Mouse (Mus musculus): ENCODE results near the gene Mrps34.

Gene Mrps34

DNA sequence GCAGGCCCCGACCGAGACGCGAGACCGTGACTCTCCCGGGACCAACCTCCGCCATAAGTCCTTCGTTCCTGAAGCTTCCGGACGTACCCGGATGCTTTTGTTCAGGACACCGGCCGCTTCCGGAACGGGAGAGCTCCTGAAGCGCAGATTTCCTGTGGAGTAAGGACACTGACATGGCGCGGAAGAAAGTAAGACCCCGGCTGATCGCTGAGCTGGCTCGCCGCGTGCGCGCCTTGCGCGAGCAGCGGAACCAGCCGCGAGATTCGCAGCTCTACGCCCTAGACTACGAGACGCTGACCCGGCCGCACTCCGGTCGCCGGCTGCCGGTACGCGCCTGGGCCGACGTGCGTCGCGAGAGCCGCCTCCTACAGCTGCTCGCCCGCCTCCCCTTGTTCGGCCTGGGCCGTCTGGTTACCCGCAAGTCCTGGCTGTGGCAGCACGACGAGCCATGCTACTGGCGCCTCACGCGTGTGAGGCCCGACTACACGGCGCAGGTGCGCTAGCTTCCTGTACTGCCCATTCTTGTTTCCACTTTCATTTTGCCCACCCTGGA, at the start of gene Mrps34, which contains the start of gene Eme2:
Mrps34 (plus strand) TSS at position 122 of the 553 bp plus-strand sequence.
Eme2 (minus strand) TSS at position 93 of the 553 bp plus-strand sequence.
- DNase-seq (ENCODE audit: low spot score in 2 of 2): peak; percentile 79 to 84

DNA sequence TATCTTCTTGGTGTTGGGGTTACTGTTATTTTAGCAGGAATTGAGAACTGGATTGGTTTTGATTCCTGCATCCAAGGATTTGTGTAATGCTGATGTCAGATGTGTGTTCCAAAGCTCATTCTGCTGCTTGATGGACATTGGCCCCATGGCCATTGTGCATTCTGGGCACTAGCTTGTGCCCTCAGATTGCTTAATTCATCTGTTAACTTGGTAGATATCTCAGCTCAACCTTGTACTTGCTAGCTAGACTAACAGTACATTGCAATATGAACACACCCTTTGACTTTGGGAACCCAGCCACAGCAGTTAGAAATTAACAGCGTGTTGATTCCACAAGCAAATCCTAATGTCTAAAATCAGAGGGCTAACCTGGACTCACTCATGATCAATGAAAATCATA, 47.5 kb upstream of the Mrps34 start:
- DNase-seq (ENCODE audit: low spot score in 2 of 2): no peak

DNA sequence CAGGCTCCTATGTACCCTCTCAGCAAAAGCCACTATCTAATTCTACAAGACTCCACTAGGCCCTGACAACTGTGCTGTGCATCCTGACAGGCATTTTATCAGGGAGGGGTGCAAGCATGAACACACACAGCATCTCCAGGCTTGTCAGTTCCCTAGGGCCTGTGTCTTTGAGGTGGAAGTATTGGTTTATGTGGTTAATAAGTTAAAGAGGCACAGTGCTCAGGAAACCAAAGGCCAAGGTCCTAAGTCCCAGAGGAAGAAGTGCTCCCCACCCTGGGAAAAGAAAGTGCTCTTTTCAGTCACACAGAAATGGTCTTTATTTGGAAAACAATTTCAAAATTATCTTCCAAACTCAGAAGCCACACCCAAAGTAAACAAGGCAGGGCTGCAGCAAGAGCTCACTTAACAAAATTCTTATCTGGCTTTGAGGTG, 46.3 kb upstream of the Mrps34 start:
- no peak for DNase-seq (ENCODE audit: low spot score in 2 of 2)

DNA sequence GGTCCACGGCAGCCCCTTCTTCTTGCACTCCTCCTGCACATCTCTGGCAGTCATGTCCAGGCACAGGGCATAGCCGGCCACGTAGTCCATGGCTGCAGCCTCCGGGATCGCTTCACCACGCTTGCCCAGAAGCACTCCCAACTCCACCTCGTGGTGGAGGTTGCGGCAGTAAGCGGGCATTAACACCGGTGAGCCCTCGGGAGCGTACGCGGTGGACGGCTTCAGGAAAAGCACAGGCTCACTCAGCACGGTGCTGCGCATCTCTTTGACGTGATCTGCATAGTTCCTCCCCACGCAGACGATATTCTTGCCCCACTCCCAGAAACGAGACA, 45.2 kb upstream of the Mrps34 start:
- DNase-seq (ENCODE audit: low spot score in 2 of 2): no peak

DNA sequence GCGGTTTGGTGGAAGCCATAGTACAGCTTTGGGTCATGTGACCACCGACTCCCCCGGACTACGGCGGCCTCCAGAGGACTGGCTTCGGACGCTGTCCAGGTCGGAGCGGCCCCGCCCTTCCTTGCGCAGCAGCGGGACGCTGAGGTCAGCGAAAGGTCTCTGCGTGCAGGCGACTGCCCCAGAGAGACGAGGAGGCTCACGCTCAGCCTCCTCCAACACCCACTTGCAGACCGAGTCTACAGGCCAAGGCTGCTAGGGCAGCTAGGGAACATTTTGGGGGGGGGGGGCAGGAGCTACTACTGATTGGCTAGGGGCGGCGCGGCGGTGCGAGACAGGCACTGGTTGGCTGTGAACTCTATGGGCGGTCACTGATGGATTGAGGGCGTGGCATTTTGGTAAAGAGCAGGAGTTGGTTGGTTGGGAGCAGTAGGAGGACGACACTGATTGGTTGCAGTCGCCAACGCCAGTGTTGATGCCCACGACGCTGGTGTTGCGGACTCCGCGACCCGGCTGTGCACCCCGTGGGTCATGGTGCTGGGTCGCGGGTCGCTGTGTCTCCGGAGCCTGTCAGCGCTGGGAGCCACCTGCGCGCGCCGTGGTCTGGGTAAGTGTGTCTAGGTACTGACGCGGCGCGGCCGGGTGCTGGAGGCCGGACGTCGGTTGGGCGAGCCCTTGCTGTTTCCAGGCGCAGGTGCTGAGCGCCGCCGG, 44.7 kb upstream of the Mrps34 start, which contains the start of gene Fahd1:
Fahd1 (minus strand) TSS at position 300 of the 708 bp plus-strand sequence.
- DNase-seq (ENCODE audit: low spot score in 2 of 2): peak; percentile 94 to 96

DNA sequence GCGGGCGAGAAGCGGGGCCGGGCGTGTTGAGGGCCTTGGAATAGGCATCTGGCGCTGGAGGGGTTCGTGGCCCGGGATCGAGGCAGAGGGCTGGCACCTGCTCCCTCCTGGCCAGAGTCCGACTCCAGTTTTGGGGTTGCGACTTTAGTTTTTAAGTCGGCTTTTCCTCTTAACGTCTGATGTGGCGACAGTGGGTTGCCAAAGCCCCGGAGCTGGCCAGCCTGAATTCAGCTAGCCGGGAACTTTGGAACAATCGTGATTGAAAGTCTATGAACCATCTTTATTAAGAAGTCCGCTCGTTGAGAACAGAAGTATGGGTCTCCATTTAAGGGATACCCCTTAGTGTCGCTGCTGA, 44.2 kb upstream of the Mrps34 start:
- no peak for DNase-seq (ENCODE audit: low spot score in 2 of 2)

DNA sequence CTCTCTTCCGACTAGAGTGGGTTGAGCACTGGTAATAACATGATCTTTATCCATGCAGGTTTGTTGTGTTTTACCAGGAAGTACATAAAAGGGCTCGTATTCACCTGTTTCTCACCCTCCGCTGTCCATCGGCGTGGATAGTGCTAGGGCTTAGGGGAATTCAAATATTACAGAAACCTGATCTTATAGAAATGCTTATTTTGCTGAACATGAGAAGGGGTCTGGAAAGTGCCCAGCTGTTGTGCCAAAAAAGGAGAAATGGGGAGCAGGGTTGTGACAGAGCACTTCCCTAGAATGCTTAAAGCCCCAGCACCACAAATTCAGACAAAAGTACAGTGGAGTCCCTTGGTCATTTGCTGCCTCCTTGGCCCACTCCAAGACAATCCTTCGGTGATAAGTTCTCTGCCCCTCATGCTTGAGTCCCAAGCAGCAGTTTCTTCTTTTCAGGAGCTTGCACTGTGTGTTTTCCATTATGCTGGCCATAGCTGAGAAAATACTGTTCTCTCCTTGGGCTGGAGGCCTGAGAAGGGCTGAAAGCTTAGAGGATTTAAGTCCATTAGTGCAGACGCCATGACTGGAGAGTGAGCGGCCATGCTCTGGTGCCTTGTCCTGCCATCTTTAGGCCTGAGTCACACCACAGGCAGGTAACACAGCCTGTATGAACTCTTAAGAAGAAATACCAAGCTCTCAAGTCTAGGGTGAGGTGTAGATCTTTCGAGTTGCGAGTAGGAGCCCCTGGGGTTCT, 43.4 kb upstream of the Mrps34 start:
- no peak for DNase-seq (ENCODE audit: low spot score in 2 of 2)

DNA sequence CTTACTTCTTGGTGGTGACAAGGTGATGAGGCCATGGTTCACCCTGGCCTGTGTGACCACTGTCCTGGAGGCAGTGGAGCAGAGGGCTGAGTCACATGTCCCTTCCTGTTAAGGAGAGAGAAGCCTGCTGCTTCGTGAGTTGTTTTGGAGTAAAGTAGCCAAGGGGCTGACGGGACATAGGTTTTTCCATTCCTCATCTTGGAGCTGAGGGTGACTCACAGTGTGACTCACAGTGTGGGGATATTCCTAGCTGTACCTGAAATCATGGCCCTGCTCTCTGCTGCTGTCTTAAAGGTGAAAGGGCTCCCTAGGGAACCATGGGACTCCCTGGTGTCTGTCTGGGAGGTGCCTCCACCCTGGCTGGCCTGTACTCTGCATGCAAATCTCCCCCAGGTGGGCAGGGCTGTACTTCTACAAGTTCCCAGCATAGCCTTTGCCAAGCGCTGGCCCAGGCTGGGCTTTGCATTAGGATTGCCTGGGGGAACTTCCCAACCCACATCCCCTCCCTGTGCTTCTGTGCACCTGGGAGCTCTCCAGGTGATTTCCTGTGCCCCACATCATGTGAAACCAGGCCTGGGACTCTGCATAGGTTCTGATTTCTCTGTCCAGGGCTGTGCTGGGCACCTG, 39.0 kb upstream of the Mrps34 start:
- no peak for DNase-seq (ENCODE audit: low spot score in 2 of 2)

DNA sequence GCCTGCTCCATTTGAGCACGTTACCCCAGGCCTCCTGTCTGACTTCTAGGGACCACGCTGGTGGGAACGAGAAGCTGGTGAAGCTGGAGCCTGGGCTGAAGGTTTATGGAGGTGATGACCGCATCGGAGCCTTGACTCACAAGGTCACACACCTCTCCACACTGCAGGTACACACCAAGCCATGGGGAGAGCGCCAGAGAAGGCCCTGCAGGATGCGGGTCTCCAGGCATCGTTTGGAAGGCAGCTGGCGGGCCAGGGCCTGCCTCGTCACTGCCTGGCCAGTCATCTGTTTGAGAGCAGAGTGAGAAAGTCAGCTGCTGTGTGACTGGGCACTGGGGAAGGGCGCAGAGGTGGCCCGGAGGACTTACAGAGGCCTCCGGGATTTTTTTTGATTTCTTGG, 38.3 kb upstream of the Mrps34 start:
- DNase-seq (ENCODE audit: low spot score in 2 of 2): no peak

DNA sequence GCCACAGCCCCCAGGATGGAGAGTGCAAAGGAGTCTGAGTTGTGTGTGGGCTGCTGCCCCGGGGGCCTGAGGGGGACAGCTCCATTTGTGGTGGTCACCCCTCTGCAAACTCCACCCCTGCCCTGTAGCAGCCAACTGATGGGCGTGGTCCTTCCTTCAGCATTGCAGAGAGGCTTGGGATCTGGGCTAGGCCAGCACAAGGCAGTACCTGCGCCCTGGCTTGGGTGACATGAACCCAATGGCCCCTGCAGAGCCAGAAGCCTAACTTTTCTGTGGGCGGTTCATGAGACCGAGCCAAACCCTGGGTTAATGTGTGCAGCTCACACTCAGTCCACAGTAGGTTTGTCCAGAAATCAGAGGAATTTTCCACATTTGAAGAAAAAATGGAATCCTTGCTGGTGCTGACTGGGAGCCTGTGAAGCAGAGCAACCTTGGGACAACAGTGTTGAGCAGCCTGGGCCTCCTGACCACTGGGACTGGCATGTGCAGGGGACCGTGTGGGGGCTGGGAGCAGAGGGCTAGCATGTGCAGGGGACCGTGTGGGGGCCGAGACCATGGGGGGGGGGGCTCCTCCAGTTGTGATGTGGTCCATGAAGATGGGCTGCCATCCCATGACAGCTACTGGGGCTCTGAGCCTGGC, 37.0 kb upstream of the Mrps34 start:
- no peak for DNase-seq (ENCODE audit: low spot score in 2 of 2)

DNA sequence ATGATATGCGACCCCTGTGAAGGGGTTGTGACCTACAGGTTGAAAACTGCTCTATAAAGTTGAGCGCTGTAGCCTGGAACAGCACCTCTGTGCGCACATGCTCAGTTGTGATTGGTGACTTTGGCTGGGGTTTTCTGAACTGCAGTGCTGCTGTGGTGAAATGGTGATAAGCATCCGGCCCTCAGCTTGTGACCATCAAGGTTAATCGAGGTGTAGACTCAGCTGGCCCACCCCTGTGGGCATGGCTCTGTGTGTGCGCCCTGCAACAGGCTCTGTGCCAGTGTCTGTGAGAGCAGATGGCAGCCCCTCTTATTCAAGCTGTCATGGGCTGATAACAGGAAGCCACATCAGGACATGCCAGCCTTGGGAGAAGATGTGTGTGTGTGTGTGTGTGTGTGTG, 35.9 kb upstream of the Mrps34 start:
- no peak for DNase-seq (ENCODE audit: low spot score in 2 of 2)

DNA sequence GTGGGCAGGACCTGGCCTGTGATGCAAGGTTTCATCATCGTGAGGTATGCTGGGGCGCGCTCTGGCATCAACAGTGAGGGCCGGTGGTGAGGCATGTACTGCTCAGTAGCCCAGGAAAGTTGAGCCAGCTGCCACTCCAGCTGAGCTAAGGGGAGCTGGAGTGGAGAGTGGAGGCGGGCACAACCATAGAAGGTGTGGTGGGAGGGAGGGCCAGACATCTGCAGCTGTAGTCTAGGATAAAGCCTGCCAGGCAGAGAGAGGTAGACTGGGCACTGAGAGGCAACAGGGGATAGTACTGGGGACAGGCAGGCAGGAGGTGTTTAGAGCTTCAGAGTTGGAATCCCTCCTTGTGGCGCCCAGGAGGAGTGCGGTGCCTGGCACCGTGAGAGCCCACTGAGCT, 34.8 kb upstream of the Mrps34 start:
- no peak for DNase-seq (ENCODE audit: low spot score in 2 of 2)

DNA sequence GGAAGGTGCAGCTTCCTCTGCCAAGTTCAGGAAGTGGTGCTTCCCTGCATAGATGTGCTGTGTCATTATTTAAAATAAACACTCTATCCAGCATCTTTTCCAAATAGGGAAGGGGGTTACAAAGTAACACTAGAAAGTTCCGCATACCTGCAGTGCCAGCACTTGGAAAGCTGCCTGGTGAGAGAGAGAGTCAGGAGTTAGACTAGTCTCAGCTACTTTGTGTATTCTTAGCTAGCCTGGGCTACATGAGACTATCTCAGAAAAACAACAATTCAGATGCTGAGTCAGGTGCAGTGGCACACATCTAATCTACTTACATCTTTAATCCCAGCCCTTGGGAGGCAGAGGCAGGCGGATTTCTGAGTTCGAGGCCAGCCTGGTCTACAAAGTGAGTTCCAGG, 33.1 kb upstream of the Mrps34 start:
- DNase-seq (ENCODE audit: low spot score in 2 of 2): no peak

DNA sequence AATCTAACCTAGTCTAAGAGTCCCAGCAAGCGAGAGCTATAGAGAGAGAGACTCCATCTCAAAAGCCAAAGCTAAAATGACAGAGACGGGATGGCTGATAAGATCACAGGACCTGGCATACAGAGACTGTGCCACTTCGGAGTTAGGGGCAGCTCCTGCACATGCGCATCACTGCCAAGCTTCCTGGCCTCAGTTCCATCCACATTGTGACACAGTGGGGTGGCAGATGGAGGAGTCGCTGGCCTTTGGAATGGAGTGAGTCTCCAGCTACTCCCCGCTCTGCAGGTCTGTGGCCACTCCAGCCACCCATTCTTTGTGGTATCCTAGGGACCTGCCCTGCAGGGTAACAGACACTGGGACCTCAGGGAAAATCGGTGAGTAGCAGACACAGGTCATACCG, 29.1 kb upstream of the Mrps34 start, which contains the start of gene Igfals:
Igfals (plus strand) TSS at position 222 of the 400 bp plus-strand sequence.
- DNase-seq (ENCODE audit: low spot score in 2 of 2): no peak

DNA sequence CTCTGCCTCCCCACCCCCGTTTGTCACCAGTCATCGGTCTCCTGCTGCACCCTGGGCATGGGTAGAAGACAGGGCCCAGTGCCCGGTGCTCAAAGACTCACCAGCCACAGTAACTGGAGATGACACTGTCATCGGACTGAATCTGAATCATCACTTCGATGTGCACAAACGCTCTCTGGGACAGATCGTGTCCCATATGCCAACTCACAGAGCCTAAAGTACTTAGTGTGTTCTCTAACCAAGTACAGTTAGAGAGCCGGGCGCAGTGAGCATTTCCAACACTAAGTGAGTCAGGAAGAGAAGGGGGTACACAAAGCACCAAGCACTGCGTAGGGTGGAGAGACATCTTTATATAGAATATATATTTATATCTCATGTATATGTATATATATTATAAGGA, 27.0 kb upstream of the Mrps34 start:
- DNase-seq (ENCODE audit: low spot score in 2 of 2): no peak

DNA sequence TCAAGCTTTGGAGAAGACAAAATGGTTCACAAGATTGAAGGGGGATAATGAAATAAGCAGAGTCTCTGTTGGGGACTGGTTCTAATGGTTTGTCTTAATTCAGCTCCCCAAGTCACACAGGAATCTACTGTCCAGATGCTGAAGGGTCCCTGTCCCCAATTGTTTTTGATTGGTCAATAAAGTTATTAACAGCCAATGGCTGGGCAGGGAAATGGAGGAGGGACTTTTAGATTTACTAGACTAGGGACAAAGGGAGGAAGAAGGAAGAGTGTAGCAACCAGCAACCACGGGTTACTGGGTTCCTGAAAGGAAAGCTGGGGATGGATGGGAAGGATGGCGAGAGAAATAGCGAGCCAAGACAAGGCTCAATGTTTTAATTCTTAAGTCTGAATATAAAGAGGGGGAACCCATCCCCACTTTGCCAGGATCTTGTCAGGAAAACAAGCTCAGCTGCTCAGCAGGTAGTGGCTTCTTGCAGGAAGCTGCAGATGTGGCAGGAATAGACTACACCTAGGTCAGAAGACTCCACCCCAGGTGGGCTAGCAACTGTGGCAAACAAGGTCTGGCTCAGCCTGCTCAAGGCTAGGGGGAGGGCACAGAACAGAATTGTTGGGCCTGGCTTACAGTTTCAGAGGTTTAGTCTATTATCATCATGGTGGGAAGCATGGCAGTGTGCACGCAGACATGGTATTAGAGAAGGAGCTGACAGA, 21.1 kb upstream of the Mrps34 start:
- DNase-seq (ENCODE audit: low spot score in 2 of 2): no peak

DNA sequence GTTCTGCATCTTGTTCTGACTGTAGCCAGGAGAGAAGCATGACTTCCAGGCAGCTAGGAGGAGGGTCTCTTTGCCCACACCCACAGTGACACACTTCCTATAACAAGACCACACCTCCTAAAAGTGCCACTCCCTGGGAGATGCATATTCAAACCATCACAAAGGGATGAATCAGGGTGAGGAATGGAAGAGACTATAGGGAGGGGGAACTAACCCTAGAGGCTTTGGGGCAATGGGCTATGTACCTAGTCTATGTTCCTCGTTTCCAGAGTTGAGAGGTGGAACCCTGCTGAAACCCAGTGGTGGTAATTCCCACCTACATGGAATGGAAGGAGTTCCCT, 20.5 kb upstream of the Mrps34 start:
- DNase-seq (ENCODE audit: low spot score in 2 of 2): no peak

DNA sequence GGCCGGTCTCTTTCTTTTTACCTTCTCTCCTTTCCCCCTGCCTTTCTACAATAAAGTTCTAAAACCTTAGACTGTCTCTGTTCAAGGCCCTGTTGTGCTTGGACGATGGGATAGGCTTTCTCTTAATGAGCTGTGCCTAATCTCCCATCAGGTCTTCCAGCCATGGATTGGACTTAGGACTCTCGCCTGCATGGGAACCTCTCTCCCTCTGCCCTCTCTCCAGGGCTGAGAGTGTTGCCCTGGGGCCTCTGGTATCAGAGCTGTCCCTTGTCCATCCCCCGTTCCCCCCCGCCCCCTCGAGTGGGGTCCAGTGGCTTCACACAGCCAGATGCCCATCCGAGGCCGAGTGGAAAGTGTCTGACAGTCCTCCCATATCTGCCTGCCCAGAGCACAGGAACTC, 19.9 kb upstream of the Mrps34 start:
- no peak for DNase-seq (ENCODE audit: low spot score in 2 of 2)

DNA sequence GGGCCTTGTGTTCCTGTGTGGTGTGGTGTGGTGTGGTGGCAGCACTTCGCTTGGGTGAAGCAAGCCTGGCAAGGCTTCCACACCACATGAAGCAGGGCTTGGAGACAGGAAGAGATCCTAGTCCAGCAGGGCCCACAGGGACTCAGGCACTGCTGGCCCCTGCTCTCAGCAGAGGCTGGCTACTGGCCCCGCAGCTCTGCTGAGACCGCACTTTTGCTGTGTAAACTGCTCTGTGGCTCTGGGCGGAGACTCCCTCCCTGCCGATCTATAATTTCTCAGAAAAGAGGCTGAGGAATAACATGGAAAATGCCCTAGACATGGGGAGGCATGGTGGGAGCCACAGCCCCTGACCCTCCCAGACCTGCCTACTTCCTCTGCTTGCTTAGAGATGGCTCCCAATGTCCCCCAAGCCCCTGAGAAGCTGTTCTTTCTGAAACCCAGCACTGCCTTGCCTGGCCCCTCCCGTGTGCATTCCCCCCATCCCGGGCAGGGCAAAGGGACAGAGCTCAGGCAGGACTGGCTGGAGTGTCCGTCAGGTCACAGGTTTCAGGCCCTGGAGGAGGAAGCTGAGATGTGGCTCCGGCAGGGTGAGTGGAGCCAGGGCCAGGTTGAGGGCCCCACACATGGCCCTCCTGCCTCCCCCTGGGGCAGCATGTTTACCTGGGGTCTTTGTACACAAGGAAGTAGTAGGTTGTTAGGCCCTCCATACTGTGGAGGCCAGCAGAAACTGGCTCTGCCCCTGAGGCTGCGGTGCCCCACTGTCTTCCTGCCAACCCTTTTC, 17.4 kb upstream of the Mrps34 start:
- no peak for DNase-seq (ENCODE audit: low spot score in 2 of 2)

DNA sequence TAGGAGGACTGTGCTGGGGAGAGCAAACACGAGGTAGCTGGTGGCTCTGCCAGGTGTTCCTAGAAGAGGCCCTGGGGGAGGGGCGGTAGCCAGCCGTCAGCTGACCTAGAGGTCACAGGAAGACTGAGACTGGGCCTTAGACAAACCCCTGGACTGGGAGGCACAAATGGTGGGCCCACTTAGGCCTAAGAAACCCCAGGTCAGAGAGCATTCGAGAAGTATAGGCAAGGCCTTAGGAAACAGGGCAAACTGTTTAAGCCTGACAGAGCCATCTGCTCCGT, 16.9 kb upstream of the Mrps34 start:
- DNase-seq (ENCODE audit: low spot score in 2 of 2): peak in 1 of 2 experiments; percentile 55

DNA sequence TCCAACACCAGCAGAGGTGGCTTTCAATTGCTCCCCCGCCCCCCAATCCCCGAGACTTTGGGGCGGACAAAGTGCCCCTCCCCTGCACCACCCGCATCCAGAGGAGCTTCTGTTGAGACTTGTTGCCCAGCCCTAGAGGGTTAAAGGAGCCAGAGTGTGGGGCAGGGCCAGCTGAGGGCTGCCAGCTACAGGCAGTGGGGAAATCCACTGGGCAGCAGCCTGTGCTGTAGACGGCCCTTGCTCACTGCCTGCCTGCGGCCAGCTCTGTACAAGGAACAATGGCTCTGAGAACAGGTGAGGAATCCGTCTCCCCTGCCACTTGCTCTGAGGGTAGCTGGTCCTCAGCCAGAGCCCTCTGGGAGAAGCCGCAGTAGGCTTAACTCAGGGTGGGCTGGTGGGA, 16.4 kb upstream of the Mrps34 start:
- DNase-seq (ENCODE audit: low spot score in 2 of 2): peak in 1 of 2 experiments; percentile 39

All from urinary bladder, postnatal 36 days (tissue).